Mouse (Mus musculus): ENCODE data around the gene Exoc6b. TPM values are rescaled to one million over a fixed set of nuclear protein-coding genes. Genes with fewer than 3 reads are reported as not detected.

The Exoc6b gene
- polyA plus RNA-seq, 1 experiment from 2014 or later, result 16.2 TPM

DNA sequence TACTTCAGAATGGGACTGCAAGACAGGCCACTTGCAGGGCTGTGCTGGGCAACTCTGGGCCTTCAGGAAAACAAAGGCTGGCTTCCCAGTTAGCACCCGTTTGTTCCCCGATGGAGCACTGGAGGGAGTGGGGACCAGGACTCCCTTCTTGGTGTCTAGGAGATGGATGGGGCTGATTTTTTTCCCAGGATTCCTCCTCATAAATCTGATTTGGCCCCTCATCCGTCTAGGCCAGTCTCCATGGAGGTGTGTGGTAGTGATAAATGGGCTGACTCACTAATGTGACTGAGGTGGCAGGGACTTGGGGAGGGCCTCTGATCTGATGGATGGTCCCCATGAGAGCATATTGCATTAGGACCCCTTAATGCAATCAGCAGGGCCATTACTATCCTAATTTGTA is 470.6 kb downstream of the Exoc6b start:
- 71% methylated on average over 3 of the region's 3 CpGs for WGBS

DNA sequence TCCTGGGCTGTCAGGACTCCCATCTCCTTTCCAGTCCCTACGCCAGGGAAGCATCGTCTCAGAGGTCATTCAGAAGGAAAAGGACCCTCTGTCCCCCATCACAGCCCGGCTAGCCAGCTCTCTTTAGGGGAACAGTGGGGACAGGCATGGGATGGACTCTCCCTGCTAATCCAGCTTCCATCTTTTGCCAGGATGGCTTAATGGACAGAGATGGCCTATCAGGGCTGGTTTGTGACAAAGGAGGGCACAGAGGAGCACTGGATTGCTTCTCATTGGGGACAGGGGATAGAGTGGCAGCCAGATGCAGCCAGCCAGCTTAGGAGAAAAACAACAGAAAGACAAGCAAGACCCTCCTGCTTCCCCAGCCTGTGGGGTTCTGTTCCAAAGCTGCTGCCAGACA is 474.7 kb downstream of the Exoc6b start:
- no peak for ATAC-seq (replicated peaks; ENCODE audit: extremely low read depth, insufficient read depth, low FRiP score)
- no peaks in the 10 kb centered on the region for H3K36me3 ChIP-seq (ENCODE audit: control insufficient read depth, insufficient read depth)
- 69% methylated on average over 3 of the region's 3 CpGs for WGBS
- H3K4me2 ChIP-seq (ENCODE audit: low read depth, low read length), result no peak overlapping the region
- peaks cover 5% of the 10 kb centered on the region for H3K27me3 ChIP-seq (ENCODE audit: control insufficient read depth, insufficient read depth, low read length)
- H3K27ac ChIP-seq (ENCODE audit: low read length), result no peak overlapping the region
- no peak overlapping the region for H3K9ac ChIP-seq (ENCODE audit: low read length)
- no peak overlapping the region for H3K4me3 ChIP-seq (ENCODE audit: low read length)
- H3K9me3 ChIP-seq (replicated peaks; ENCODE audit: control insufficient read depth, low read length), result no peaks in the 10 kb centered on the region
- H3K4me1 ChIP-seq (ENCODE audit: control insufficient read depth, insufficient read depth, low read length), result peaks cover 4% of the 10 kb centered on the region; the same call in 1 of the 2 replicates

More for the DNA sequence above, 470.6 kb downstream of the Exoc6b start:
- Histone ChIP-seq H3K9me3 (replicated peaks; ENCODE audit: control insufficient read depth, low read length) (no peaks in the 10 kb centered on the region), H3K4me1 (ENCODE audit: control insufficient read depth, insufficient read depth, low read length) (no peaks in the 10 kb centered on the region; the same call in 1 of the 2 replicates), H3K27ac (ENCODE audit: low read length) (no peak overlapping the region), H3K4me3 (ENCODE audit: low read length) (no peak overlapping the region), H3K36me3 (ENCODE audit: control insufficient read depth, insufficient read depth) (no peaks in the 10 kb centered on the region), H3K9ac (ENCODE audit: low read length) (no peak overlapping the region), H3K27me3 (ENCODE audit: control insufficient read depth, insufficient read depth, low read length) (no peaks in the 10 kb centered on the region; the same call in 1 of the 2 replicates), H3K4me2 (ENCODE audit: low read depth, low read length) (no peak overlapping the region)
- no peak for ATAC-seq (replicated peaks; ENCODE audit: extremely low read depth, insufficient read depth, low FRiP score)

DNA sequence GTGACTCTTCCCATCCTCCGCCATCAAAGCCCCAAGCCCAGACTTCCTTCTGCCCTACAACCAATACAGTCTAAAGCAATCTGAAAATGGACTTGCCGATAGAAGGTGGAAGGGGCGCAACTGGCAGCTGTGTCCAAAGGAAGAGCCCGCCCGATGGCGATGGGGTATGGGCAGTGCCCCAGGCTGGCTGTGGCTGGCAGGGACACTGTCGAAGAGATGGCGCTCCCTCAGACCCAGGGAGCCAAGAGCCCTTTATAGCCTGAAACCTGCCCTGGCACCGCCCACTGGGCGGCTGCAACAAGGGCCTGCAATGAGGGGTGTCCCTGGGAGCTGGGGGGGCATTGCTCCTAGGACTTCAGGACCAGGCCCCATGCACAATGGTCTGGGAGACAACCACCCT is 475.6 kb downstream of the Exoc6b start, which contains the start of gene Cyp26b1:
Cyp26b1 (minus strand) TSS at position 216 of the 400 bp plus-strand sequence.
- 84% methylated on average over 10 of the region's 10 CpGs for WGBS
- ATAC-seq (replicated peaks; ENCODE audit: extremely low read depth, insufficient read depth, low FRiP score), result no peak
- H3K9me3 ChIP-seq (replicated peaks; ENCODE audit: control insufficient read depth, low read length), result no peaks in the 10 kb centered on the region
- no peak within 1 kb of the TSS for H3K4me3 ChIP-seq (ENCODE audit: low read length)
- no peak within 1 kb of the TSS for H3K27ac ChIP-seq (ENCODE audit: low read length)
- peaks cover 15% of the 10 kb centered on the region for H3K27me3 ChIP-seq (ENCODE audit: control insufficient read depth, insufficient read depth, low read length)
- peaks cover 8% of the 10 kb centered on the region; the same call in 1 of the 2 replicates for H3K4me1 ChIP-seq (ENCODE audit: control insufficient read depth, insufficient read depth, low read length)
- no peak within 1 kb of the TSS for H3K9ac ChIP-seq (ENCODE audit: low read length)
- no peaks in the 10 kb centered on the region for H3K36me3 ChIP-seq (ENCODE audit: control insufficient read depth, insufficient read depth)
- no peak within 1 kb of the TSS for H3K4me2 ChIP-seq (ENCODE audit: low read depth, low read length)

DNA sequence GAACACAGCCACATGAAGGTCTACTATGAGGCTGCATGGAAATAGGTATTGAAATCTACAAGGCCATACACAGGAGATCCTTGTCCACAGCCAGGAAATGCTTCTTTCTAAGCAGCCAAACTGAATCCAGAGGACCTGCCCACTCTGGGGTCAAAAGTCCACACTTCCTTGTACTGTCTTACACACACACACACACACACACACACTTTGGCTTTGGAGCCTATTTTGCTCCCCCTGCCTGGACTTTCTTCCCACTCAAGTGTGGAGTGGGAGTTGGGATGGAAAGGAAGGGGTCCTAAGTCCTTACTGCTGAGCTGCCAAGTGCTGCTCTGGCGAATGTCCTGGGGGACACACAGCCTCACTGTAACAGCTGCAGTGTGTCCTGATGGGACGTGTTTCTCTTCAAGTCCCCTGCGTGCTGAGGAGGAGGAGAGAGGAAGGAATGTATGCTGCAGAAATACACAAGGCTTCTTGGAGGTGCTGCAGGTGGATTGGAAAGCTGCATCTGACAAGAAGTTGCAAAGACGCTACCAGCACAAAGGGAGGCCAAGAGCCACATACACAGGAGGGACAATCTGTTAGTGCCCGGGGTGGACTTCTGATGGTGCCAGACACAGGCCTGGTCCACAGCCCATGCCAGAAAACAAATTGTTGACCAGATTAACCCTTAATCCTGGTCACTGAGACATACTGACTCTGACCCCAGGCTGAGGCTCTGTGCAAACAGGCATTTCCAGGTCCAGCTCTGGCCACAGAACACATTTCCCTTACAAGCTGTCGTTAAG is 478.2 kb downstream of the Exoc6b start:
- 43% methylated on average over 6 of the region's 6 CpGs for WGBS
- ATAC-seq (replicated peaks; ENCODE audit: extremely low read depth, insufficient read depth, low FRiP score), result no peak
- Histone ChIP-seq H3K4me3 (ENCODE audit: low read length) (no peak overlapping the region), H3K27ac (ENCODE audit: low read length) (no peak overlapping the region), H3K9me3 (replicated peaks; ENCODE audit: control insufficient read depth, low read length) (no peaks in the 10 kb centered on the region), H3K4me2 (ENCODE audit: low read depth, low read length) (no peak overlapping the region), H3K27me3 (ENCODE audit: control insufficient read depth, insufficient read depth, low read length) (peaks cover 26% of the 10 kb centered on the region), H3K4me1 (ENCODE audit: control insufficient read depth, insufficient read depth, low read length) (peaks cover 22% of the 10 kb centered on the region), H3K36me3 (ENCODE audit: control insufficient read depth, insufficient read depth) (no peaks in the 10 kb centered on the region), H3K9ac (ENCODE audit: low read length) (no peak overlapping the region)

DNA sequence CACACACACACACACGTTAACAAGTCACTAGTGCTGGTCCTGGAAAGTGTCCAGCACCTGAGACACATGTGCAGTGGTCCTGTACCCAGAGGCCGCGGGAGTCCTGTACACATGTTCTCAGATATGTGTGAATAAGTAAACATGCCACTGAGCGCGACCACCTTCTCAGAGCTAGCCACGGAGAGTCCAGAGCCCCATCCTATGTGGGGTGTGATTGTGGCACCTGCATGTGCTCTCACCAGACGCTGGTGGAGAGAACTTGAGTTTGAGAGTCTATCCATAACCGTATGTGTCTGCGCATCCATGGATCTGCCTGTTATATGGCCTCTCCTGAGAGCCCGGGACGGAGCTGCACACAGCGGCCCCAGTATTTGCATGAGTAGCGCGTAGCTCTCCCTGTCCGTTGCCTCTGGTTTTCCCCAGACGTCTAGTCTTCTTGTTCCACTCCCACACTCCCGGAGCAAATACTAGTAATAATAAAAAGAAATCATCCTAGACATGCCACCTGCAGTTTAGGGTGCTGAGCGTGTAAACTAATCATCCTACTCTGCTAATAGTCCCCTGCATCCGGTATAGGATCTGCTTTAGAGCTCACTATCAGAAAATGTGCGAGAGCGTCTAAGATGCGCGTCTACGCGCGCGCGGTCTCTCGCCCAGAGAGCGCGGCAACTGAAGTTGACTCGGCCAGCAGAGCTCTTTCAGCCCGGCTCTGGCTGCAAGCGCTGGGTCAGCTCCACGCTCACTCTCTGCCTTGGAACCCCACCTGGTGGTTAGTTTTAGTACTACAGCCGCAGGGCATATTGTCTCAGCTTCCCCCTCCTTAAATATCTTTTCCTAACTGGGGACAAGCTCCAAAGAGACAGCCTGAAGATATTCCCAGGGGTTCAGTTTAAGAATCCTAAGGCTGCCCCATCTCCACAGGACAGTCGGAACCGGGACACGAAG is 479.3 kb downstream of the Exoc6b start:
- Histone ChIP-seq H3K4me1 (ENCODE audit: control insufficient read depth, insufficient read depth, low read length) (peaks cover 32% of the 10 kb centered on the region), H3K27ac (ENCODE audit: low read length) (no peak overlapping the region), H3K36me3 (ENCODE audit: control insufficient read depth, insufficient read depth) (no peaks in the 10 kb centered on the region), H3K4me3 (ENCODE audit: low read length) (peak overlapping the region; percentile 54), H3K27me3 (ENCODE audit: control insufficient read depth, insufficient read depth, low read length) (peaks cover 32% of the 10 kb centered on the region), H3K9ac (ENCODE audit: low read length) (no peak overlapping the region), H3K4me2 (ENCODE audit: low read depth, low read length) (peak overlapping the region; percentile 52), H3K9me3 (replicated peaks; ENCODE audit: control insufficient read depth, low read length) (no peaks in the 10 kb centered on the region)
- 4% methylated on average over 39 of the region's 39 CpGs for WGBS
- ATAC-seq (replicated peaks; ENCODE audit: extremely low read depth, insufficient read depth, low FRiP score), result peak; percentile 55

DNA sequence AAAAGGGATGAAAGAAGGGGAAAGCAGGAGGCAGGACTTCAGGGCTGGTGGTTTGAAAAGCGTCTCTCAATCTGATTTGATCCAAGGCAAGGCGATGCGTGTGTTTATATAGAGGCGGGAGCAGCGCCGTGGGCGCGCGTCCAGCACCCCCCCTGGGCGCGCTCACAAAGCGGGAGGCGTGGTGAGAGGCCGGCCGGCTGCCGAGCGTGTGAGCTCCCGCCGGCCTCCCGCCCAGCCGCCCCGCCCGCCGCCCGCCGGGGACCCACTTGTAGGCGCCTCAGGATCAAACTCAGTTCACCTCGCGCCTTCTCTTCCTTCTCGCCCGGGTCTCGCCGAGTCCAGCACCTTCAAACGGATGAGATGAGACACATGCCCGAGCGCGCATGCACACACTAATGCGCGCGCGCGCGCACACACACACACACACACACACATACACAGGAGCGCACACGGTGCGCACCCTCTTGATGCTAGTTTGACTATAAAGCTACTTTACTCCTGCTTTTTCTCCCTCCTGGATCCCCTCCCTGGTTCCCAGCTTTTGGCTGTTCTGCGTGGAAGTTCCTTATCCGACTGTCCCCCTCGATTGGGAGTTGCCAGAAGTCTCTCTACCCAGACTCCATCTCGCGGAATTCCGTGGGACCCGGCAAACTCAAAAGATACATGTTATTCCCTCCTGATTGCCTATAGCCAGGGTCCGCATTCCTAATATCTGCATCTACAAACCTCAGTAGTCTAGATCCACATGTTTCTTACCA is 480.2 kb downstream of the Exoc6b start:
- Histone ChIP-seq H3K4me1 (ENCODE audit: control insufficient read depth, insufficient read depth, low read length) (peaks cover 41% of the 10 kb centered on the region), H3K9ac (ENCODE audit: low read length) (peak overlapping the region; percentile 26; the same call in 1 of the 2 replicates)
- no peak for ATAC-seq (replicated peaks; ENCODE audit: extremely low read depth, insufficient read depth, low FRiP score)

DNA sequence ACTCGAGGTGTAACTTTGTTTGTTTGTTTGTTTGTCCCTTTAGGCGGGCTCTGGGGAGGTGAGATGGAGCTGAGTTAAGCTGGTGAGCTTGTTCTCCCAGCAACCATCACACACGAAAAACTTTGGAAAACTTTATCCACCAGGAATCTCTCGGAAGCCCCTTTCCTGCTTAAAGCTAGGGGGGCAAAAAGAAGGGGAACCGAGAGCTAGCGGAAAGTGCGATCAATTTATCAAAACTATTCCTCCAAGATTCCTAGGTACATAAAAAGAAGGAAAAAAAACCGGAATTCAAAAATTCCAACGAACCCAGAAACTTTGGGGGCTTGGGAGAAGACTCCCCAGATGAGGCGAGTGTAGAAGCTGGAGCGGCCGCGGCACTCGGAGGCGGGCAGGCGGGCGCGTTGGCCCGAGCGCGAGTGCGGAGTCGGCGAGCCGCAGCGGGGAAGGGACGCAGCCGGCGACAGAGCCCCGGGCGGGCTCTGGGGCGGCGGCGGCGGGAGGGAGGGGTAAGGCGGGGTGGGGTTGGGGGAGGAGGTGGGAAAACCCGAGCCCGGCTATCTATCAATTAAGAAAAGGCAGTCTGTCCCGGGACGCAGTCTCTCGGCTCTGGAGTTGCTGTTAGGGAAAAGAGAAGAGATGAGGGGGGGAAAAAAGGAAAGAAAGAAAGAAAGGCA is 481.0 kb downstream of the Exoc6b start:
- H3K36me3 ChIP-seq (ENCODE audit: control insufficient read depth, insufficient read depth), result no peaks in the 10 kb centered on the region
- H3K9ac ChIP-seq (ENCODE audit: low read length), result peak overlapping the region; percentile 35
- peaks cover 47% of the 10 kb centered on the region for H3K4me1 ChIP-seq (ENCODE audit: control insufficient read depth, insufficient read depth, low read length)
- H3K4me2 ChIP-seq (ENCODE audit: low read depth, low read length), result peak overlapping the region; percentile 87
- H3K27ac ChIP-seq (ENCODE audit: low read length), result no peak overlapping the region
- 1% methylated on average over 41 of the region's 41 CpGs for WGBS
- H3K9me3 ChIP-seq (replicated peaks; ENCODE audit: control insufficient read depth, low read length), result no peaks in the 10 kb centered on the region
- H3K4me3 ChIP-seq (ENCODE audit: low read length), result peak overlapping the region; percentile 54
- no peak for ATAC-seq (replicated peaks; ENCODE audit: extremely low read depth, insufficient read depth, low FRiP score)
- peaks cover 42% of the 10 kb centered on the region for H3K27me3 ChIP-seq (ENCODE audit: control insufficient read depth, insufficient read depth, low read length)

More for the DNA sequence above, 480.2 kb downstream of the Exoc6b start:
- Histone ChIP-seq H3K27me3 (ENCODE audit: control insufficient read depth, insufficient read depth, low read length) (peaks cover 37% of the 10 kb centered on the region), H3K27ac (ENCODE audit: low read length) (no peak overlapping the region), H3K4me2 (ENCODE audit: low read depth, low read length) (peak overlapping the region; percentile 87), H3K36me3 (ENCODE audit: control insufficient read depth, insufficient read depth) (no peaks in the 10 kb centered on the region), H3K4me3 (ENCODE audit: low read length) (peak overlapping the region; percentile 54), H3K9me3 (replicated peaks; ENCODE audit: control insufficient read depth, low read length) (no peaks in the 10 kb centered on the region)
- under 1% methylated on average over 47 of the region's 54 CpGs for WGBS

DNA sequence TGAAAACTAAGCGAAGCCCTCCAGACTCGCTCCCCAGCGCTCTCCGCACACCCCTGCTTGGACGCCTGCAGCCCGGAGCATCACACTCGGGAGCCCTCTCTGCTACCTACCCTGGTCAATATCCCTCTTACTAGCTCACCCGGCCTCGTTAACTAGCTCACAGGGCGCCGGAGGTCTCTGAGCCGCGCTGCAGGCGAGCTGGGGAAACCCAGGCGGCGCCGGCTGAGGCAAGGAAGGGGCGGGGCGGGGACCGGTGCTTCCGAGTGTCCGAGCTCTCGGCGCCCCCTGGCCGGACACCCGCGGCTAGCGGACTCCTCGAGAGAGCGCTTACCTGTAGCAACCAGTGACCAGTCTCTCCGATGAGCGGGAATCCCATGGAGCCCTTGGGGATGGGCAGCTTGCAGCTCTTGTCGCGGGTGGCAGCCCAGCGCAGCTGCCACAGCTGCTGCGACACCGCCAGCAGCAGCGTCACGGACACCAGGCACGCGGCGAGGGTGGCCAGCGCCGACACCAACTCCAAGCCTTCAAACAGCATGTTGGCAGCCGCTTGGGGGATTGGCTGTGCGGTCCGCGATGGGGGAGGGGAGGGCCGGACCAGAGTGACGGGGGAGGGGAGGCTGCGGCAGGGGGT is 481.7 kb downstream of the Exoc6b start:
- Histone ChIP-seq H3K9ac (ENCODE audit: low read length) (peak overlapping the region; percentile 35), H3K9me3 (replicated peaks; ENCODE audit: control insufficient read depth, low read length) (no peaks in the 10 kb centered on the region), H3K4me3 (ENCODE audit: low read length) (peak overlapping the region; percentile 54), H3K36me3 (ENCODE audit: control insufficient read depth, insufficient read depth) (no peaks in the 10 kb centered on the region), H3K27ac (ENCODE audit: low read length) (no peak overlapping the region), H3K4me2 (ENCODE audit: low read depth, low read length) (peak overlapping the region; percentile 87), H3K27me3 (ENCODE audit: control insufficient read depth, insufficient read depth, low read length) (peaks cover 46% of the 10 kb centered on the region), H3K4me1 (ENCODE audit: control insufficient read depth, insufficient read depth, low read length) (peaks cover 54% of the 10 kb centered on the region)
- no peak for ATAC-seq (replicated peaks; ENCODE audit: extremely low read depth, insufficient read depth, low FRiP score)
- whole genome bisulfite sequencing, result under 1% methylated on average over 50 of the region's 51 CpGs

Data from heart, embryonic 16.5 days (tissue).